Mouse (Mus musculus) E14TG2a.4 (cell line): ENCODE results near the gene Gm1673.

Source experiments
- H3K27me3 ChIP-seq: 2 replicates; pipeline ENCODE4 v1.6.1; 2014; ENCODE audit warnings: low read length, control low read depth; ENCODE audit not compliant: insufficient read depth
- H3K36me3 ChIP-seq: 2 replicates; pipeline ENCODE4 v1.6.1; 2014; ENCODE audit warnings: low read length, control low read depth; ENCODE audit not compliant: insufficient read depth
- H3K4me1 ChIP-seq: replicated peaks from 2 replicates; pipeline ENCODE4 v1.6.1; 2014; ENCODE audit warnings: low read depth, low read length, control low read depth
- H3K4me3 ChIP-seq: replicated peaks from 2 replicates; pipeline ENCODE4 v1.5.1; 2014; ENCODE audit warnings: mild to moderate bottlenecking, low read length
- H3K9me3 ChIP-seq: 2 replicates; pipeline ENCODE4 v1.6.1; 2014; ENCODE audit warnings: low read length, control low read depth
- CTCF ChIP-seq: conservative IDR thresholded peaks from 2 replicates; pipeline ENCODE4 v1.5.1; 2014; ENCODE audit warnings: low read length
- NANOG ChIP-seq: IDR thresholded peaks from 2 replicates; pipeline ENCODE4 v1.6.1; 2014; ENCODE audit warnings: borderline replicate concordance, low read length, mixed read lengths
- POU5F1 ChIP-seq: IDR thresholded peaks from 2 replicates; pipeline ENCODE4 v1.6.1; 2014; ENCODE audit warnings: low read length, borderline replicate concordance

Gm1673 gene

GRCm38 (mm10) chr5:34031022-34031421 is 47.8 kb downstream of the Gm1673 start:
- H3K27me3 ChIP-seq = peaks cover 17% of the 10 kb centered on the region

GRCm38 (mm10) chr5:34032520-34032919 is 49.3 kb downstream of the Gm1673 start:
- H3K27me3 ChIP-seq = peaks cover 17% of the 10 kb centered on the region
- H3K9me3 ChIP-seq = peaks cover 8% of the 10 kb centered on the region
- TF ChIP-seq POU5F1 (no peak), CTCF (no peak), NANOG (no peak)
- H3K36me3 ChIP-seq = no peaks in the 10 kb centered on the region
- H3K4me3 ChIP-seq = no peak overlapping the region
- H3K4me1 ChIP-seq = no peaks in the 10 kb centered on the region

More at GRCm38 (mm10) chr5:34031022-34031421, 47.8 kb downstream of the Gm1673 start:
- no peaks in the 10 kb centered on the region for H3K36me3 ChIP-seq
- H3K4me1 ChIP-seq = no peaks in the 10 kb centered on the region
- no peak overlapping the region for H3K4me3 ChIP-seq
- 0 out of 2 replicates have a peak, but pooled peaks cover 3% of the 10 kb centered on the region for H3K9me3 ChIP-seq
- TF ChIP-seq CTCF = no peak
- no peak for TF ChIP-seq NANOG
- TF ChIP-seq POU5F1 = no peak
